Mouse (Mus musculus): ENCODE data around the gene B4galt5. TPM values are rescaled to one million over a fixed set of nuclear protein-coding genes. Genes with fewer than 3 reads are reported as not detected.

Gene B4galt5
- total and polyA plus RNA-seq, 3 experiments = 4.6 to 34.4 (median 6.5) TPM

DNA sequence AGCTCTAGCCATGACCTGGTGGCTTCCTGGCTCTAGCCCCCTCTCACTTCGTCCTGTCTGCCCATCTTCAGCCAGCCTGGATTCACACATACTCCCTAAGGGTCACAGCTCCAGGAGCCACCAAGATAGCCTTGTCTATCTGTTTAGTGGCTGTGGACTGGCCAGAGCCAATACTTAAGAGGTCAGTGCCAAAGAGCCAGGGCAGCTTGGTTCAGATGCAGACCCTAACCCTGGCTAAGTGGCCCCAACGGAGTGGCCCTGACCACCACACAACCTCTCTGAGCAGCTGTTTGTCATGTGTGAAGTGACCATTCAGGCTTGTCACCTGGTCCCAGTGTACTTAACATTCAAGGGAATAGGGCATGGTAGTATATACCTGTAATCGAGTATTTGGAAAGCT, 78.5 kb downstream of the B4galt5 start:
- Histone ChIP-seq H3K4me1 (ENCODE audit: control insufficient read depth in 1 of 2, insufficient read depth in 2 of 2, low read length in 2 of 2) (peaks cover 0 to 11% of the 10 kb centered on the region in 2 experiments; a peak in 3 of 4 replicates), H3K9ac (ENCODE audit: control insufficient read depth, low read depth, low read length, poor library complexity, severe bottlenecking) (no peak overlapping the region), H3K4me3 (ENCODE audit: control insufficient read depth in 1 of 2, insufficient read depth in 1 of 2, low read depth in 2 of 2, low read length in 2 of 2) (no peak overlapping the region), H3K79me2 (ENCODE audit: control insufficient read depth, insufficient read depth, low read length, poor library complexity) (no peaks in the 10 kb centered on the region), H3K27ac (ENCODE audit: control insufficient read depth, low read depth, low read length) (no peak overlapping the region), H3K9me3 (replicated peaks; ENCODE audit: insufficient read depth, low read length) (no peaks in the 10 kb centered on the region), H3K27me3 (ENCODE audit: control insufficient read depth in 1 of 2, insufficient read depth in 2 of 2, low read length in 2 of 2) (no peaks in the 10 kb centered on the region), H3K36me3 (ENCODE audit: control insufficient read depth in 1 of 2, insufficient read depth in 2 of 2, low read length in 2 of 2) (peaks cover 0 to 5% of the 10 kb centered on the region in 2 experiments; a peak in 1 of 4 replicates)
- no peak for TF ChIP-seq RAD21 (IDR thresholded peaks at IDR 0.05; ENCODE audit: low read depth, low read length)
- no peak for TF ChIP-seq USF2 (IDR thresholded peaks at IDR 0.05; ENCODE audit: borderline replicate concordance in 1 of 2, insufficient read depth in 1 of 2, low read depth in 1 of 2, low read length in 2 of 2)
- no peak for TF ChIP-seq MAX (IDR thresholded peaks at IDR 0.05; ENCODE audit: low read length)
- no peak for TF ChIP-seq CHD1 (IDR thresholded peaks at IDR 0.05; ENCODE audit: low read depth, low read length)
- TF ChIP-seq HCFC1 (IDR thresholded peaks at IDR 0.05; ENCODE audit: low read depth, low read length) = no peak
- TF ChIP-seq NRF1 (IDR thresholded peaks at IDR 0.05; ENCODE audit: insufficient read depth, low read depth, low read length, poor library complexity, severe bottlenecking) = no peak
- TF ChIP-seq MAFK (IDR thresholded peaks at IDR 0.05; ENCODE audit: borderline replicate concordance, low read depth, low read length) = no peak
- TF ChIP-seq SIN3A (IDR thresholded peaks at IDR 0.05; ENCODE audit: low read length) = no peak
- no peak for TF ChIP-seq RCOR1 (IDR thresholded peaks at IDR 0.05; ENCODE audit: low read depth, low read length)
- TF ChIP-seq KAT2A (conservative IDR thresholded peaks at IDR 0.05; ENCODE audit: low read depth, low read length) = no peak
- TF ChIP-seq ZNF384 (IDR thresholded peaks at IDR 0.05; ENCODE audit: low read depth, low read length) = no peak
- TF ChIP-seq POLR2AphosphoS2 (IDR thresholded peaks at IDR 0.05; ENCODE audit: low read length) = no peak
- no peak for TF ChIP-seq TBP (IDR thresholded peaks at IDR 0.05; ENCODE audit: low read depth, low read length)
- no peak for TF ChIP-seq POLR2A (IDR thresholded peaks at IDR 0.05; ENCODE audit: control insufficient read depth in 1 of 2, insufficient read depth in 1 of 2, low read depth in 1 of 2, low read length in 2 of 2, poor library complexity in 1 of 2)
- TF ChIP-seq E2F4 (IDR thresholded peaks at IDR 0.05; ENCODE audit: borderline replicate concordance, low read depth, low read length) = no peak
- TF ChIP-seq GABPA (IDR thresholded peaks at IDR 0.05; ENCODE audit: low read depth, low read length) = no peak
- TF ChIP-seq MYB (IDR thresholded peaks at IDR 0.05; ENCODE audit: low read depth, low read length) = no peak
- no peak for TF ChIP-seq SMC3 (IDR thresholded peaks at IDR 0.05; ENCODE audit: low read depth, low read length)
- no peak for TF ChIP-seq GATA1 (IDR thresholded peaks at IDR 0.05; ENCODE audit: low read depth, low read length)
- no peak for TF ChIP-seq CHD2 (IDR thresholded peaks at IDR 0.05; ENCODE audit: low read length)
- no peak for DNase-seq (ENCODE audit: low read depth, low spot score)

DNA sequence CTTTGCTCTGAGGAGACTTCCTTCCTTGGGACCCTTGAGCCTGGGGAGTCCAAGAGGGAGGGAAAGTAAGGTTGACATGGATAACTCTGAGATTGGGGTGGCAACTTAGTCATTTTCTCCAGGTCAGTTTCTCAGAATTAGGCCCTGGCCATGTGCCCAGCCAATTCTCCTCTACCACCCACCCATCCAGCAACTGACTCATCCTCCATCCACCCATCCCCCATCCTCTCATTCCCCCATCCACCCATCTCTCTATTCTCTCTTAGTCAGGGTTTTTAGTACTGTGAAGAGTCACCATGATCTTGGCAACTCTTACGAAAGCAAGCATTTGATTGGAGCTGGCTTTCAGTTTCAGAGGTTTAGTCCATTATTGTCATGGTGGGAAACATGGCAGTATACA, 80.3 kb downstream of the B4galt5 start:
- H3K79me2 ChIP-seq (ENCODE audit: control insufficient read depth, insufficient read depth, low read length, poor library complexity) = no peaks in the 10 kb centered on the region
- H3K9ac ChIP-seq (ENCODE audit: control insufficient read depth, low read depth, low read length, poor library complexity, severe bottlenecking) = no peak overlapping the region
- H3K27me3 ChIP-seq (ENCODE audit: control insufficient read depth in 1 of 2, insufficient read depth in 2 of 2, low read length in 2 of 2) = no peaks in the 10 kb centered on the region
- H3K4me1 ChIP-seq (ENCODE audit: control insufficient read depth in 1 of 2, insufficient read depth in 2 of 2, low read length in 2 of 2) = peaks cover 0 to 11% of the 10 kb centered on the region in 2 experiments; a peak in 3 of 4 replicates
- H3K4me3 ChIP-seq (ENCODE audit: control insufficient read depth in 1 of 2, insufficient read depth in 1 of 2, low read depth in 2 of 2, low read length in 2 of 2) = no peak overlapping the region
- peaks cover 0 to 5% of the 10 kb centered on the region in 2 experiments; a peak in 1 of 4 replicates for H3K36me3 ChIP-seq (ENCODE audit: control insufficient read depth in 1 of 2, insufficient read depth in 2 of 2, low read length in 2 of 2)
- TF ChIP-seq MEF2A (IDR thresholded peaks at IDR 0.05; ENCODE audit: extremely low read depth, insufficient replicate concordance, low read depth, low read length, poor library complexity, severe bottlenecking) (no peak), ZKSCAN1 (IDR thresholded peaks at IDR 0.05; ENCODE audit: low read depth, low read length) (no peak), MXI1 (IDR thresholded peaks at IDR 0.05; ENCODE audit: low read depth, low read length) (no peak), SIN3A (IDR thresholded peaks at IDR 0.05; ENCODE audit: low read length) (no peak), ELF1 (IDR thresholded peaks at IDR 0.05; ENCODE audit: low read depth, low read length) (no peak), MAZ (IDR thresholded peaks at IDR 0.05; ENCODE audit: low read depth, low read length) (no peak), NELFE (IDR thresholded peaks at IDR 0.05; ENCODE audit: low read depth, low read length) (no peak), USF2 (IDR thresholded peaks at IDR 0.05; ENCODE audit: borderline replicate concordance in 1 of 2, insufficient read depth in 1 of 2, low read depth in 1 of 2, low read length in 2 of 2) (no peak), RAD21 (IDR thresholded peaks at IDR 0.05; ENCODE audit: low read depth, low read length) (no peak), UBTF (IDR thresholded peaks at IDR 0.05; ENCODE audit: borderline replicate concordance, insufficient read depth, low read depth, low read length) (no peak), USF1 (IDR thresholded peaks at IDR 0.05; ENCODE audit: low read depth, low read length) (no peak), MYB (IDR thresholded peaks at IDR 0.05; ENCODE audit: low read depth, low read length) (no peak), POLR2AphosphoS5 (IDR thresholded peaks at IDR 0.05; ENCODE audit: borderline replicate concordance, low read depth, low read length) (no peak)
- no peaks in the 10 kb centered on the region for H3K9me3 ChIP-seq (replicated peaks; ENCODE audit: insufficient read depth, low read length)
- no peak for DNase-seq (ENCODE audit: low read depth, low spot score)
- no peak overlapping the region for H3K27ac ChIP-seq (ENCODE audit: control insufficient read depth, low read depth, low read length)
